Mouse (Mus musculus): ENCODE measurements around the gene Med29.
"Not testable (repeated sequence)": the region's sequence is repeated elsewhere in the genome, so short reads cannot be mapped to it uniquely, and the experiment has no call there.

Gene Med29

GRCm38 (mm10) chr7:28395425-28395824, 2.9 kb upstream of the Med29 start:
- DNase-seq: no peak

DNA sequence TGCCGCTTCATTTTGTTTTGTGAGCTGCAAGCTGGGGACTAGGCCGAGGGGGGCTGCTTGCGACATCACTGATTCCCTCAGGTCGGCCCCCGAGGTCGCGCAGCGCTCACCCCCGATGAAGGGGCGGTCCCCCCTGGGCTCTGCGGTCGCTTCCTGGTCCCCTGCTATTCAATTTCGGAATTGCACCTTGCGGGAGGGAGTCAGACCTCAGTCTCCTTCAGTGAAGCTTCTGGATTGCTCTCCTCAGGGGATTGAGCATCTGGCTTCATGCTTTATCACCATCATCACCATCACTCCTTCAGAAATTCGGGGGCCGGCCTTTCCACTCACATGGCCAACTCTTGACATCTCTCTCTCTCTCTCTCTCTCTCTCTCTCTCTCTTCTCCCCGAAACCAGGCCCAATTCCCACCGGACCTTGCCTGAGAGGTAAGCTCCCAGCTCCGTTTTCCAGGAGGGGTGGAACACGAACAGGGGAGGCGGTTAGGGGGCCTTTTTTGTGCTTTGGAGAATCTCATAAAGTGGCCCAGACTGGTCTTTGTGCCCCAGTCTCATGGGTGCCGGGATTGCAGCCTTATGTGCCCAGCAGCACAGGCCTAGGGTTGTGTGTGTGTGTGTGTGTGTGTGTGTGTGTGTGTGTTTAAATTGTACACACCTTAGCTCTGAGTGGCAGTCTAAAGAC, 904 bp upstream of the Med29 start:
- no peak for DNase-seq

DNA sequence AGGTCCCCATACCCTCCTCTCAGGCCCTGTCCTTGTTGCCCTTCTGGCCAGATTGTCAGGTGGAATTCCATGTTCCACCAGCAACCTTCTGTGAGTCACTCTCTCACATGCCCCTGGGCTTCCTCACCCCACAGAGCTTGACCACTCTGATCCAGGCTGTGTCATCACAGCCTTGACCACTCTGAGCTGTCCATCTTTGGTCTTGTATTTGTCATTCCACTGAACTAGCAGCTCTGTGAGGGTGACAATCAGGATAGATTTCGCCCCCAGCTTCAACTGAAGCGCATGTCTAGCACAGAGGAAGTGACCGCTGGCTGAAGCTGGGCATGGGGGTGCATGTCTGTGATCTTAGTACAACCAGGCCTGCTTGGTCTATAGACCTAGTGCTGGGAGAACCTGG, 2.2 kb downstream of the Med29 start:
- no peak for DNase-seq

- not testable (repeated sequence) for DNase-seq
These were observed 5.1 kb downstream of the Med29 start for GRCm38 (mm10) chr7:28387384-28387783.

DNA sequence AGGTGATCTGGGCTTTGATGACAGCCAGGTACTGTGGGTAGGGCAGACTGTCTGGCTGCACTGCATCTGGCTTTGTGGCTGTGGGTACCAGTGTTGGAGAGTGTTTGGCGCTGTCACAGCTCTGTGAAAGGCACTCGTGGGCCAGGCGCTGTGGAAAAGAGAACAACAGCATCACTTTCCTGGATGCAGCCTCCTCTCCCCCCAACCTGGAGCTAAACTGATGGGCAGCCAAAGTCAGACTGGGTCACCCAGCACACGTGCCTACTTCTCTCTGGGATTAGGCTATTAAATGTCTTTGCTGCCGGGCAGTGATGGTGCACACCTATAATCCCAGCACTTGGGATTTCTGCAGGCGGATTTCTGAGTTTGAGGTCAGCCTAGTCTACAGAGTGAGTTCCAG, 5.6 kb downstream of the Med29 start:
- DNase-seq: not testable (repeated sequence)

DNA sequence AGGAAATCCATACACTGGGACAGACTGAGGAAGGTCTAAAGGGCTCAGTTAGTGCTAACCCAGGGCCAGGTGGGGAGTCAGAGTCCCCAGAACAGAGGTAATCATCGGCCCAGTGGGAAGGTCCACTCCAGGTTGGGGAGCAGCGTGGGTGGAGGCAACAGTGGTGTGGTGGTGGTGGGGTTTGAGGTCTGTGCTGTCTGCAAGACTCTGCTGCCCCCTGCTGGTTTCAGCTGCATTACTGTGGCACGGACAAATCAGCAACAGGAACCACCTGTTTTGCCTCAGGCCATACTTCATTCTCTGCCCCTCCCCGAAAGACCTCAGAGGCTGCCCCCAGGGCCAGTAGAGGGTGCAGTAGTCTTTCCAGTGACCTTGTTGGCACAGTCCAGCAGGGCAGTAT, 6.0 kb downstream of the Med29 start:
- DNase-seq: peak; percentile 90

GRCm38 (mm10) chr7:28386007-28386406, 6.5 kb downstream of the Med29 start:
- no peak for DNase-seq

- no peak for DNase-seq
These were observed 7.3 kb downstream of the Med29 start for GRCm38 (mm10) chr7:28385196-28385595.

- DNase-seq: no peak
These were observed 8.3 kb downstream of the Med29 start for GRCm38 (mm10) chr7:28384162-28384561.

DNA sequence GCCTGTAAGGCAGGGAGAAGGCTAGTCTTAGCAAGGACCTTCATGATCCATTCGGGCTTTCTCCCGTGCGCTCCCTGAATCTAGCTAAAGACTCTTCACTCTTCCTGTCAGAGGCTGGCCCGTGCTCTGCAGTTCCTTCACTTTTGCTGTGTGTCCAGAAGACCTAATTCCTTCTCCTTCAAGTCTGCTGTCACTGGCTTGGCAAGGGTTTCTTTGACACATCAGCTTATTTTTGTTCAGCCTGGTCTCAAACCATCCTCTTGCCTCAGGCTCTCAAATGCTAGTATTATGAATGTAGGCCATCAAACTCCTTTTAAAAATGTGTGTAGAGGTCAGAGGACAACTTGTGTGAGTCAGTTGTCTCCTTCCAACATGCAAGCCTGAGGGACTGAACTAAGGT, 8.9 kb downstream of the Med29 start:
- DNase-seq: no peak

- DNase-seq: peak; percentile 65
These were observed 9.5 kb downstream of the Med29 start for GRCm38 (mm10) chr7:28382981-28383396.

- DNase-seq: no peak
These were observed 10.1 kb downstream of the Med29 start for GRCm38 (mm10) chr7:28382347-28382951.

DNA sequence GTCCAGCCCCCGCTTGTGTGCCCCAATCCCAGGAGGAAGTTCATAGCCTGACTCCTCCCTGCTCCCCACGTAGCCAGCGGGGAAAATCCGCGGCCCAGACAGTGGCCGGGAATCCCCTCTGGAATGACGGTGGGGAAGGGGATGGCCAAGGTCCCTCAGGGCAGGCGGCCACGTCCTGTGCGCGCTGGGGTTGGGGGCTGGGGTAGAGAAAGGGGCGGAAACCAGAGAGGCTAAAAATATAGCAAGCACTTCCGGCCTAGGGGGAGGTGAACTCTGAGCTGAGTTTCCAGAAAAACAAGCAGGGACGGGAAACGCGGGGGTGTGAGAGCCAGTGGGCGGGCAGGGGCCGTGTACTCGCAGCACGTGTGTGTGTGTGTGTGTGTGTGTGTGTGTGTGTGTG, 10.6 kb downstream of the Med29 start:
- peak; percentile 66 for DNase-seq

- DNase-seq: no peak
These were observed 11.3 kb downstream of the Med29 start for GRCm38 (mm10) chr7:28381017-28381790.

DNA sequence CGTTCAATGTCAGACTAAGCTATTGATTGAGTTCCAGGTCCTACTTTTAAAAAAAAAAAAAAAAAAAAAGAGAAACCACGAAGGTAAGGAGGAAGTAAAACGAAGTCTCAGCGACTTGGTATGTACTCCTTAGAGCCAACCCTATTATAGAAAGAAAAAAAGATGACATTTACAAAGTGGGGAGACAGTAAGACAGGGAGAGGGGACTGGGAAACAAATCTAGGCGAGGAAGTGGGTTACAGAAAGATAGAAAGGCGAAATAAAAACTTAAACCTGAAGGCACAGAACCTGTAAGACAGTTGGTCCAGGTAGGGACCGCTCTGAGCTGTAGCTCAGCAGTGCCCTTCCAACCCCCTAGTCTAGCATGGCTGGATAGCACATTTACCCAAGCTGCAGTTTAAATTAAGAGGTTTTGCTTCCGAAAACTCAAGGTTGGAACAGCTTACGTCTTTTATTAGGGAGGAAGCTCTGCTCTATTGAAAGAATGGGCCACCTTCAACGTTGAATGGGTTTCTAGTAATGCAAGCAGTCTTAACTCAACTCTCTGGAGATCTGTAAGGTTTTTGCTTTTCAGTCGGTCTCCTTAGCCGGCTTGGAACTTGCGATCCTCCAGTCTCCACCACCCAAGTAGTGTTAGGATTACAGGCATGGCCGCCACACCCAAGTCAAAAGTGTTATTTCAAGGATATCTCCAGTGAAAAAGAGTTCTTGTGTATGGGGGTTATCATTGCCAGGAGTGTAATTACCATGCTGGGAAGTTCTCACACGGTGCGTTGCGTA, 12.1 kb downstream of the Med29 start, which contains the start of gene Zfp36:
Zfp36 (minus strand) TSS at position 17 of the 780 bp plus-strand sequence.
- DNase-seq: no peak

- peak; percentile 86 for DNase-seq
These were observed 13.5 kb downstream of the Med29 start for GRCm38 (mm10) chr7:28378769-28379651.

DNA sequence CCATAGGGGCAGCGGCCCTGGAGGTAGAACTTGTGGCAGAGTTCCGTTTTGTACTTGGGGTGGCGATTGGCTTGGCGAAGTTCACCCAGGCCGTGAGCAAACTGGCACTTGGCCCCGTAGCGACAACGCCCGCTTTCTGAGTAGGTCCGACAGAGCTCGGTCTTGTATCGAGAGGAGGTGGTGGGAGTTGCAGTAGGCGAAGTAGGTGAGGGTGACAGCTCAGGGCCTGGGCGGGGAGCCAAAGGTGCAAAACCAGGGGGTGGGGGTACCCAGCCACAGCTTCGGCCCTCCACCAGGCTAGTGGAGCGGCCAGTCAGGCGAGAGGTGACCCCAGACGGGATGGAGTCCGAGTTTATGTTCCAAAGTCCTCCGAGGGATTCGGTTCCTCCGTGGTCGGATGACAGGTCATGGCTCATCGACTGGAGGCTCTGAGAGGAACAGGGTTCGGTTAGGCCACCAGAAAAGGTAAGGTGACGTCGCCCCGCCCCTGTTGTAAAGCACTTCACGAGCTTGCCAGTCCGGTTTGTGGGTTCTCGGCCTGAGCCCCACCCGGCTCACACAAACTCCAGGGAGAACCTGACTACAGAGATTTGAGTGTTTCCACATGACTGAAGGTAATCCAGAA, 14.3 kb downstream of the Med29 start:
- no peak for DNase-seq

GRCm38 (mm10) chr7:28377190-28378065, 15.1 kb downstream of the Med29 start:
- DNase-seq: no peak

DNA sequence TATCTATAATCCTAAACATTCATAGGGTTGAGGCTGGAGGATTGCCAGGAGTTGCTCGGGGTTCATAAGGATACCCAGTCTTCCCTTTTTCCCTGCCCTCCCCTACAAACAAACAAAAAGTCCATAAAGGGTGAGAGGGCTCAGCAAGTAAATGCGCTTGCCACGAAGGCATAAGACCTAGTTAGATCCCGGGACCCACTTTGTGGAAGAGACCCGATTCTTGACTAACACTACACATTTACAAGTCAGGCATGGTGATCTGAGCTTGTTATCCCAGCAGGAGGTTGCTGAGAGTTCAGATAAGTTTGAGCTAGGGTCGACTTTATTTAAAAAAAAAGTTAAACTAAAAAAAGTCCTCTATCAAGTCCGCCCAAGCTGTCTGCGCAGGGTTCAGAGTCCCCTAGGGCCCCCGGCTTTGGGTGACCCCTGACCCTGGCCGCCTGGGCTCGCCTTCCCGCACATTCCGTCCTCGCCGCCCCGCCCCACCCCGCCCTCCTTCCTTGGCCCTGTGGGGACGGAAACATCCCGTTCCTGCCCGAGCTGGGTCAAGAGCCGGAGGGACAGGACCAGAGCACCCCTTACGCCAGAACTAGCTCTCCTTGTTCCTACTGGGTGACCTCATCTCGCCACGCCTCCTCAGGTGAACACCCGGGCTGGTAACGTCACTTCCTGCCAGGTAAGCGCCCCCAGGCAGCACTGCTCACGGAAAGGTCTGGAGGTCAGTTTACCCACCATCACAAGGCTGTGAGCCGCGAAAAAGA, 16.3 kb downstream of the Med29 start:
- DNase-seq: no peak
